Mouse (Mus musculus) liver, embryonic 14.5 days (tissue): Measurements from ENCODE around the gene Itpkb. TPM values are rescaled to one million over a fixed set of nuclear protein-coding genes. Genes with fewer than 3 reads are reported as not detected.

Source experiments
- ATAC-seq: fragments of 200-750 bp; cut with Nextera tagmentation; 2 replicates; pipeline ENCODE4 v1.8.0; 2017; ENCODE audit warnings: moderate number of reproducible peaks, mild to moderate bottlenecking, moderate library complexity; ENCODE audit not compliant: insufficient read depth
- DNase-seq, 3 experiments: peaks; one replicate each; pipeline ENCODE4 v3.0.0-alpha.2; 2012 to 2013; ENCODE audit warnings: low read depth in 3 of 3, low spot score in 3 of 3
- H3K27ac ChIP-seq: fragments of 300-500 bp; sonication (generic); 2 replicates; pipeline ENCODE4 v1.5.1; 2014; ENCODE audit warnings: moderate library complexity, mild to moderate bottlenecking, control low read depth, inconsistent platforms
- H3K27me3 ChIP-seq: fragments of 300-500 bp; sonication (generic); 2 replicates; pipeline ENCODE4 v1.6.1; 2014; ENCODE audit warnings: mild to moderate bottlenecking, low read length, moderate library complexity; ENCODE audit not compliant: control insufficient read depth, insufficient read depth
- H3K36me3 ChIP-seq: fragments of 300-500 bp; sonication (generic); replicated peaks from 2 replicates; pipeline ENCODE4 v1.6.1; 2014; ENCODE audit warnings: low read depth; ENCODE audit not compliant: control insufficient read depth, insufficient read depth
- H3K4me1 ChIP-seq, 2 experiments: fragments of 200-500 bp in 1 of 2; fragments of 300-500 bp in 1 of 2; sonication (generic) in 1 of 2; replicated peaks; 2 replicates each; pipeline ENCODE4 v1.6.1; 2012 to 2014; ENCODE audit warnings: antibody characterized with exemption in 1 of 2, inconsistent platforms in 1 of 2, low read length in 1 of 2; ENCODE audit not compliant: control insufficient read depth in 2 of 2, insufficient read depth in 2 of 2
- H3K4me2 ChIP-seq: fragments of 300-500 bp; sonication (generic); 2 replicates; pipeline ENCODE4 v1.6.1; 2014; ENCODE audit warnings: low read depth, mild to moderate bottlenecking, control low read depth, moderate library complexity
- H3K4me3 ChIP-seq, 2 experiments: fragments of 200-500 bp in 1 of 2; fragments of 300-500 bp in 1 of 2; sonication (generic) in 1 of 2; 2 replicates each; pipeline ENCODE4 v1.5.1; 2012 to 2014; ENCODE audit warnings: low read depth in 2 of 2, low read length in 2 of 2, mild to moderate bottlenecking in 2 of 2, control low read depth in 1 of 2, inconsistent platforms in 1 of 2, moderate library complexity in 1 of 2; ENCODE audit not compliant: insufficient read depth in 1 of 2
- H3K9ac ChIP-seq: fragments of 300-500 bp; sonication (generic); replicated peaks from 2 replicates; pipeline ENCODE4 v1.6.1; 2014; ENCODE audit warnings: mild to moderate bottlenecking, control low read depth, moderate library complexity
- H3K9me3 ChIP-seq: fragments of 300-500 bp; sonication (generic); 2 replicates; pipeline ENCODE4 v1.6.1; 2016; ENCODE audit warnings: low read length, mixed read lengths; ENCODE audit not compliant: control insufficient read depth
- CTCF ChIP-seq: IDR thresholded peaks from 2 replicates; pipeline ENCODE4 v1.5.1; 2016; ENCODE audit warnings: antibody characterized with exemption, low read depth, control low read depth
- EP300 ChIP-seq: IDR thresholded peaks from 2 replicates; pipeline ENCODE4 v1.6.1; 2016; ENCODE audit warnings: antibody characterized with exemption, low read depth
- WGBS: fragments of 180-500 bp; shearing (Covaris S2); extraction: QIAGEN DNeasy Blood & Tissue Kit; methylation state at CpG from one replicate; pipeline ENCODE4 v1.1.7; 2014; ENCODE audit not compliant: insufficient replicate concordance; 5-methylcytosine and 5-hydroxymethylcytosine counted together
- polyA plus RNA-seq, 2 experiments: library from polyadenylated mRNA; depleted of rRNA in 1 of 2; stranded (reverse) in 1 of 2; unstranded in 1 of 2; fragments of >200 nt; fragmentation: Nextera tagmentation in 1 of 2; extraction: Ambion mirVana in 1 of 2; gene quantifications; 2 replicates each; pipeline versions ENCODE4 v1.2.1 to v1.2.3; 2012 to 2014

The Itpkb gene
- polyA plus RNA-seq, 2 experiments = 0.52 to 1.3 TPM

GRCm38 (mm10) chr1:180427685-180428084, 97.4 kb downstream of the Itpkb start:
- Histone ChIP-seq H3K36me3 (no peaks in the 10 kb centered on the region), H3K27ac (no peak overlapping the region), H3K4me2 (no peak overlapping the region), H3K9me3 (no peaks in the 10 kb centered on the region), H3K4me3 (no peak overlapping the region), H3K27me3 (no peaks in the 10 kb centered on the region; the same call in 1 of the 2 replicates), H3K4me1 (0 out of 4 replicates have a peak, but pooled peaks cover 0 to 2% of the 10 kb centered on the region in 2 experiments), H3K9ac (no peak overlapping the region)
- ATAC-seq (no peak), DNase-seq (no peak)
- 38% methylated on average over 10 of the region's 10 CpGs for WGBS
- no peak for TF ChIP-seq CTCF

GRCm38 (mm10) chr1:180428101-180428712, 97.9 kb downstream of the Itpkb start:
- TF ChIP-seq CTCF (peak; percentile 94), EP300 (no peak)
- H3K9me3 ChIP-seq = no peaks in the 10 kb centered on the region
- DNase-seq (peak in 2 of 3 experiments; percentile 29 to 30), ATAC-seq (no peak)
- peaks cover 1% of the 10 kb centered on the region; the same call in 1 of the 2 replicates for H3K27me3 ChIP-seq
- H3K9ac ChIP-seq = no peak overlapping the region
- H3K36me3 ChIP-seq = no peaks in the 10 kb centered on the region
- no peak overlapping the region for H3K27ac ChIP-seq
- no peak overlapping the region for H3K4me2 ChIP-seq
- WGBS = 16% methylated on average over 9 of the region's 9 CpGs
- H3K4me3 ChIP-seq = no peak overlapping the region
- 0 out of 4 replicates have a peak, but pooled peaks cover 0 to 2% of the 10 kb centered on the region in 2 experiments for H3K4me1 ChIP-seq

- ATAC-seq = no peak
- Histone ChIP-seq H3K4me2 (no peak overlapping the region), H3K4me3 (no peak overlapping the region), H3K27ac (no peak overlapping the region), H3K36me3 (no peaks in the 10 kb centered on the region), H3K4me1 (0 out of 4 replicates have a peak, but pooled peaks cover 0 to 2% of the 10 kb centered on the region in 2 experiments), H3K9me3 (no peaks in the 10 kb centered on the region), H3K9ac (no peak overlapping the region), H3K27me3 (peaks cover 3% of the 10 kb centered on the region)
- DNase-seq = no peak
- TF ChIP-seq EP300 (no peak), CTCF (no peak)
- WGBS = 73% methylated on average over 8 of the region's 8 CpGs
Measured at GRCm38 (mm10) chr1:180428871-180429270, 98.6 kb downstream of the Itpkb start.

GRCm38 (mm10) chr1:180429819-180430218, 99.5 kb downstream of the Itpkb start:
- Histone ChIP-seq H3K4me1 (0 out of 4 replicates have a peak, but pooled peaks cover 0 to 2% of the 10 kb centered on the region in 2 experiments), H3K27me3 (peaks cover 3% of the 10 kb centered on the region), H3K4me3 (no peak overlapping the region), H3K4me2 (no peak overlapping the region), H3K36me3 (no peaks in the 10 kb centered on the region), H3K27ac (no peak overlapping the region), H3K9ac (no peak overlapping the region), H3K9me3 (no peaks in the 10 kb centered on the region)
- ATAC-seq (no peak), DNase-seq (no peak)
- 11% methylated on average over 5 of the region's 5 CpGs for WGBS
- TF ChIP-seq CTCF (no peak), EP300 (no peak)

GRCm38 (mm10) chr1:180431833-180432232, 101.5 kb downstream of the Itpkb start:
- Histone ChIP-seq H3K36me3 (no peaks in the 10 kb centered on the region), H3K9me3 (no peaks in the 10 kb centered on the region), H3K4me3 (no peak overlapping the region), H3K4me1 (0 out of 4 replicates have a peak, but pooled peaks cover 0 to 2% of the 10 kb centered on the region in 2 experiments), H3K27ac (no peak overlapping the region), H3K9ac (no peak overlapping the region), H3K27me3 (peaks cover 3% of the 10 kb centered on the region), H3K4me2 (no peak overlapping the region)
- whole genome bisulfite sequencing = 14% methylated on average over 12 of the region's 12 CpGs
- peak in 2 of 3 experiments; percentile 10 to 17 for DNase-seq
- peak; percentile 55; the same call in 1 of the 2 replicates for ATAC-seq
- peak; percentile 19 for TF ChIP-seq CTCF
- no peak for TF ChIP-seq EP300
